Mouse (Mus musculus) MEL (cell line): ENCODE data around the gene Rpl35a.

Source experiments
- CTCF ChIP-seq, 3 experiments: IDR thresholded peaks in 2 of 3; conservative IDR thresholded peaks in 1 of 3; 2 replicates each; pipeline ENCODE4 v1.5.1; 2011 to 2012; ENCODE audit warnings: low read length in 3 of 3, low read depth in 2 of 3, mild to moderate bottlenecking in 2 of 3, improper control_type of control experiment in 1 of 3, inconsistent platforms in 1 of 3, mixed read lengths in 1 of 3, moderate library complexity in 1 of 3; ENCODE audit not compliant: control insufficient read depth in 1 of 3, insufficient read depth in 1 of 3, poor library complexity in 1 of 3, severe bottlenecking in 1 of 3
- E2F4 ChIP-seq: IDR thresholded peaks from 2 replicates; pipeline ENCODE4 v1.6.1; 2011; ENCODE audit warnings: low read depth, low read length, improper control_type of control experiment, borderline replicate concordance
- EP300 ChIP-seq, 2 experiments: IDR thresholded peaks; 2 replicates each; pipeline ENCODE4 v1.6.1; 2011; ENCODE audit warnings: improper control_type of control experiment in 2 of 2, low read length in 2 of 2, low read depth in 1 of 2, mild to moderate bottlenecking in 1 of 2
- GATA1 ChIP-seq: IDR thresholded peaks from 2 replicates; pipeline ENCODE4 v1.6.1; 2011; ENCODE audit warnings: low read depth, low read length, improper control_type of control experiment
- HCFC1 ChIP-seq: IDR thresholded peaks from 2 replicates; pipeline ENCODE4 v1.6.1; 2012; ENCODE audit warnings: low read depth, mild to moderate bottlenecking, inconsistent platforms, low read length, improper control_type of control experiment, moderate library complexity
- JUND ChIP-seq: IDR thresholded peaks from 2 replicates; pipeline ENCODE4 v1.6.1; 2011; ENCODE audit warnings: low read depth, mild to moderate bottlenecking, improper control_type of control experiment, low read length
- MAFK ChIP-seq: IDR thresholded peaks from 2 replicates; pipeline ENCODE4 v1.6.1; 2011; ENCODE audit warnings: low read depth, mild to moderate bottlenecking, low read length, improper control_type of control experiment, borderline replicate concordance
- MAZ ChIP-seq: IDR thresholded peaks from 2 replicates; pipeline ENCODE4 v1.6.1; 2012; ENCODE audit warnings: low read depth, mild to moderate bottlenecking, inconsistent platforms, low read length, improper control_type of control experiment
- MEF2A ChIP-seq: IDR thresholded peaks from 2 replicates; pipeline ENCODE4 v1.6.1; 2014; ENCODE audit warnings: low read depth, mild to moderate bottlenecking, inconsistent platforms, low read length, improper control_type of control experiment; ENCODE audit not compliant: poor library complexity, insufficient replicate concordance, severe bottlenecking; ENCODE audit errors: extremely low read depth
- POLR2A ChIP-seq, 2 experiments: IDR thresholded peaks; 2 replicates each; pipeline ENCODE4 v1.6.1; 2011 to 2012; ENCODE audit warnings: low read length in 2 of 2, mild to moderate bottlenecking in 2 of 2, control low read depth in 1 of 2, improper control_type of control experiment in 1 of 2, low read depth in 1 of 2, moderate library complexity in 1 of 2; ENCODE audit not compliant: control insufficient read depth in 1 of 2, insufficient read depth in 1 of 2, poor library complexity in 1 of 2
- POLR2AphosphoS2 ChIP-seq: IDR thresholded peaks from 2 replicates; pipeline ENCODE4 v1.6.1; 2011; ENCODE audit warnings: low read length, improper control_type of control experiment
- RAD21 ChIP-seq: IDR thresholded peaks from 2 replicates; pipeline ENCODE4 v1.6.1; 2011; ENCODE audit warnings: mild to moderate bottlenecking, low read depth, low read length, improper control_type of control experiment
- ZC3H11A ChIP-seq: IDR thresholded peaks from 2 replicates; pipeline ENCODE4 v1.6.1; 2012; ENCODE audit warnings: low read depth, mild to moderate bottlenecking, inconsistent platforms, low read length, improper control_type of control experiment

DNA sequence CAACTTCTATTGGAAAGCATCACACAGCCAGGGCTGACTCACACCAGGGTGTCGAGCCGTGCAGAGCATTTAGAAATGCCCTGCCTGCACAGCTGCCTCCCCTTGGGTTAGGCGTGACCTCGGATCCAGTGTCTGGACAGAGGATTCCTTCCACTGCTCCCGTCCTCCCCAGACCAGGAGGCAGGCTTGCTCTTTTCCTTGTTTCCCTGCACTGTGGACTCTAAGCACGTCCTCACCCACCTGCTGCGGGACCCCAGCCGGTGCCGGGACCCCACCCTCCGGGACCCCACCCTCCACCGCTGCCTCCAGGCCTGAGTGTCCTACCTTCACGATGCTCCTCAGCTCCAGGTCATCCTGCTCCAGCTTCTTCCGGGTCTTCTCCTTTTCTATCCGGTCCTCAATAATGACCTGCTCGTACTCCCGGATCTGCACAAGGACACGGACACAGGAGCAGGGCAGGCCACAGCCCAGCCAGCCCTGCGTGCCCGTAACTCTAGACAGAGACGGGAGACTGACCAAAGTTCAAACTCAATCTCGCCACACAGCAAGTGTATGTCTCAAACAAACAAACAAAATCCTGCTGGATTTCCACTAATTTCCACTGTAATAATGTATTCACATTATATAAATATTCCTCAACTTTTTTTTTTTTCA lies 37.0 kb upstream of the Rpl35a start:
- TF ChIP-seq CTCF (IDR thresholded peaks at IDR 0.05 in 2 of 3, conservative IDR thresholded peaks at IDR 0.05 in 1 of 3; ENCODE audit: control insufficient read depth in 1 of 3, insufficient read depth in 1 of 3, low read depth in 2 of 3, low read length in 3 of 3, poor library complexity in 1 of 3, severe bottlenecking in 1 of 3) (no peak), MAFK (no peak), GATA1 (no peak), POLR2AphosphoS2 (no peak), RAD21 (no peak), E2F4 (no peak), MEF2A (no peak), POLR2A (IDR thresholded peaks at IDR 0.05; ENCODE audit: control insufficient read depth in 1 of 2, insufficient read depth in 1 of 2, low read depth in 1 of 2, low read length in 2 of 2, poor library complexity in 1 of 2) (no peak), EP300 (IDR thresholded peaks at IDR 0.05; ENCODE audit: low read depth in 1 of 2, low read length in 2 of 2) (no peak), HCFC1 (no peak), MAZ (no peak), ZC3H11A (no peak), JUND (no peak)
